Mouse (Mus musculus) neural tube, embryonic 13.5 days (tissue): ENCODE measurements around the gene Pon3. TPM values are rescaled to one million over a fixed set of nuclear protein-coding genes. Genes with fewer than 3 reads are reported as not detected.
"Not testable (repeated sequence)": the region's sequence is repeated elsewhere in the genome, so short reads cannot be mapped to it uniquely, and the experiment has no call there.

Experiments used
- ATAC-seq: fragments of 200-750 bp; cut with Nextera tagmentation; 2 replicates; pipeline ENCODE4 v1.8.0; 2017; ENCODE audit warnings: low read depth, mild to moderate bottlenecking, moderate TSS enrichment, moderate library complexity
- H3K27ac ChIP-seq: fragments of 300-500 bp; sonication (generic); replicated peaks from 2 replicates; pipeline ENCODE4 v1.5.1; 2015; ENCODE audit warnings: moderate library complexity, mild to moderate bottlenecking, inconsistent platforms
- H3K27me3 ChIP-seq: fragments of 300-500 bp; sonication (generic); 2 replicates; pipeline ENCODE4 v1.6.1; 2015; ENCODE audit warnings: mild to moderate bottlenecking, inconsistent platforms
- H3K36me3 ChIP-seq: fragments of 300-500 bp; sonication (generic); 2 replicates; pipeline ENCODE4 v1.6.1; 2015; ENCODE audit warnings: mild to moderate bottlenecking, inconsistent platforms
- H3K4me1 ChIP-seq: fragments of 300-500 bp; sonication (generic); replicated peaks from 2 replicates; pipeline ENCODE4 v1.6.1; 2015; ENCODE audit warnings: inconsistent platforms
- H3K4me2 ChIP-seq: fragments of 300-500 bp; sonication (generic); 2 replicates; pipeline ENCODE4 v1.6.1; 2015; ENCODE audit warnings: inconsistent platforms, mild to moderate bottlenecking, moderate library complexity
- H3K4me3 ChIP-seq: fragments of 300-500 bp; sonication (generic); 2 replicates; pipeline ENCODE4 v1.5.1; 2015; ENCODE audit warnings: mild to moderate bottlenecking, inconsistent platforms
- H3K9ac ChIP-seq: fragments of 300-500 bp; sonication (generic); 2 replicates; pipeline ENCODE4 v1.6.1; 2015; ENCODE audit warnings: moderate library complexity, mild to moderate bottlenecking, inconsistent platforms
- H3K9me3 ChIP-seq: fragments of 300-500 bp; sonication (generic); 2 replicates; pipeline ENCODE4 v1.6.1; 2016; ENCODE audit warnings: inconsistent platforms
- WGBS: fragments of 180-500 bp; shearing (Covaris S2); methylation state at CpG from one replicate; pipeline ENCODE4 v1.1.7; 2015; 5-methylcytosine and 5-hydroxymethylcytosine counted together
- polyA plus RNA-seq: library from polyadenylated mRNA; unstranded; fragments of >200 nt; fragmentation: Nextera tagmentation; extraction: Ambion mirVana; gene quantifications from 2 replicates; pipeline ENCODE4 v1.2.1, GENCODE M21; 2015

The Pon3 gene
- polyA plus RNA-seq, 1 experiment from 2014 or later = 5.3 TPM

- no peak overlapping the region for H3K27ac ChIP-seq
- H3K4me3 ChIP-seq = no peak overlapping the region
- no peak overlapping the region for H3K4me2 ChIP-seq
- no peaks in the 10 kb centered on the region for H3K4me1 ChIP-seq
- no peaks in the 10 kb centered on the region for H3K27me3 ChIP-seq
- WGBS = 87% methylated on average over 4 of the region's 4 CpGs
- H3K9ac ChIP-seq = no peak overlapping the region
- H3K36me3 ChIP-seq = no peaks in the 10 kb centered on the region
- no peaks in the 10 kb centered on the region for H3K9me3 ChIP-seq
- no peak for ATAC-seq
Measured at GRCm38 (mm10) chr6:5237510-5237909, 18.6 kb downstream of the Pon3 start.

- Histone ChIP-seq H3K27ac (no peak overlapping the region), H3K4me3 (no peak overlapping the region), H3K4me1 (no peaks in the 10 kb centered on the region), H3K4me2 (no peak overlapping the region), H3K27me3 (no peaks in the 10 kb centered on the region), H3K36me3 (no peaks in the 10 kb centered on the region), H3K9ac (no peak overlapping the region), H3K9me3 (no peaks in the 10 kb centered on the region)
- WGBS = 94% methylated on average over 8 of the region's 8 CpGs
- no peak for ATAC-seq
Measured at GRCm38 (mm10) chr6:5236843-5237371, 19.2 kb downstream of the Pon3 start.

GRCm38 (mm10) chr6:5234563-5234962 is 21.5 kb downstream of the Pon3 start:
- Histone ChIP-seq H3K4me2 (no peak overlapping the region), H3K27me3 (no peaks in the 10 kb centered on the region), H3K4me3 (no peak overlapping the region), H3K9me3 (no peaks in the 10 kb centered on the region), H3K9ac (no peak overlapping the region), H3K4me1 (no peaks in the 10 kb centered on the region), H3K36me3 (no peaks in the 10 kb centered on the region), H3K27ac (no peak overlapping the region)
- WGBS = 87% methylated on average over 3 of the region's 3 CpGs
- ATAC-seq = no peak

GRCm38 (mm10) chr6:5233812-5234211 is 22.3 kb downstream of the Pon3 start:
- WGBS = 92% methylated on average over 1 of the region's 1 CpGs
- Histone ChIP-seq H3K4me1 (no peaks in the 10 kb centered on the region), H3K27ac (no peak overlapping the region), H3K4me2 (no peak overlapping the region), H3K4me3 (no peak overlapping the region), H3K9ac (no peak overlapping the region), H3K27me3 (no peaks in the 10 kb centered on the region), H3K9me3 (no peaks in the 10 kb centered on the region), H3K36me3 (no peaks in the 10 kb centered on the region)
- no peak for ATAC-seq

- H3K4me3 ChIP-seq = no peak overlapping the region
- no peaks in the 10 kb centered on the region for H3K4me1 ChIP-seq
- H3K9me3 ChIP-seq = no peaks in the 10 kb centered on the region
- no peaks in the 10 kb centered on the region for H3K36me3 ChIP-seq
- WGBS = 94% methylated on average over 4 of the region's 4 CpGs
- no peaks in the 10 kb centered on the region for H3K27me3 ChIP-seq
- no peak overlapping the region for H3K4me2 ChIP-seq
- ATAC-seq = no peak
- H3K27ac ChIP-seq = no peak overlapping the region
- H3K9ac ChIP-seq = no peak overlapping the region
Measured at GRCm38 (mm10) chr6:5232022-5232421, 24.1 kb downstream of the Pon3 start.

DNA sequence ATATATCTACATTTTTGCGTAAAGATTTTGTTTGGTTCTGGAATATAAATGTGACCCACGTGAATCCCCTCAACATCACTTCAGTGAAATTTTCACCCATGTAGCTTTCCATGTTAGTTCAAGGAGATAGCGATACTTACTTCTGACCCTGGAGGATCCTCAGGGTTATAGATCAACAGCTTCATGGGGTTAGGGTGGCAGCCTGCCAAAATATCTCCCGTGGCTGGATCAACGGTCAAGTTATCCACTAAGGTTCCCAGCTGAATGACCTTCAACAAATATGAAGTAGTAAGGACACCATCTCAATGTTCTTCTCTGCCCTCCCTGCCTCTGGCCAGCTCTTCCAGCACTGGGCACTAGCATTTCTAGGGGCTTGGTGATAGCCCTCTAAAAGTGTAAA is 25.8 kb downstream of the Pon3 start:
- 90% methylated on average over 5 of the region's 5 CpGs for WGBS
- Histone ChIP-seq H3K9me3 (no peaks in the 10 kb centered on the region), H3K36me3 (no peaks in the 10 kb centered on the region), H3K9ac (no peak overlapping the region), H3K4me2 (no peak overlapping the region), H3K4me1 (no peaks in the 10 kb centered on the region), H3K27ac (no peak overlapping the region), H3K4me3 (no peak overlapping the region), H3K27me3 (no peaks in the 10 kb centered on the region)
- ATAC-seq = no peak

DNA sequence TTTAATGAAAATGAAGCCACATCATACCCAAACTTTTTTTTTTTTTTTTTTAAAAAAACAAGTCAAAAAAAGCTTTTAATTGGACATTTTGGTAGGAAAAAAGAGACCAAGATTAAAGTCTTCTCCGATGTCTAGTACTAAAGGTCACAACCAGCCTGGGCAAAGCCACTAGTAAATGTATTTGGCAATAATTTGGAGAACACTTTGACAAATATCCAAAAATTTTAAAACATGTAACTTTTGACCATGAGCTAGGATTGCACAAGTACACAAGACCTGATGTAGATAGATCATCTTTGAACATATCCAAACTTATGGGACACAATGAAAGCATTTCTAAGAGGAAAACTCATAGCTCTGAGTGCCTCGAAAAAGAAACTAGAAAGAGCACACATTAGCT is 32.5 kb downstream of the Pon3 start:
- not testable (repeated sequence) for H3K4me3 ChIP-seq, H3K27me3 ChIP-seq, H3K27ac ChIP-seq, ATAC-seq, H3K4me2 ChIP-seq, H3K9me3 ChIP-seq, H3K4me1 ChIP-seq, H3K9ac ChIP-seq, H3K36me3 ChIP-seq
- 91% methylated on average over 2 of the region's 2 CpGs for WGBS

DNA sequence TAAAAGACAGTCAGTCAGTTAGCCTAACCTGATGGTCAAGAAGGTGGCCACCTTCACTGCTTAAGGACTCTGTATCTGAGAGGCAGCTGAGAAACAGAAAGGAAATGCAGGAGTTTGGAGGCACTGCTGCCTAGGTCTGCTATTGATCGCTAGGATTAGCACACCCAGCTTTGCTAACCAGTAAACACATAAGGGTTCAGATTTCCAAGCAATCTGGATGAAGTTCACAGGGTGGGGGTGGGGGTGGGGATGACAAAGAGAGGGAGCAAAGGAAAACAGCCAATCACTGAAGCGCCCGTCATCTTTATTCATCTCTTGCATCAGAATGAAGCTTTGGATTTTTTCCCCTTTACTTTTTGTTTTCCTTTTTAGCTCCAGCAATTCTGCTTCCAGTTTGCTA is 34.0 kb downstream of the Pon3 start:
- WGBS = 76% methylated on average over 3 of the region's 3 CpGs
- no peak for ATAC-seq

DNA sequence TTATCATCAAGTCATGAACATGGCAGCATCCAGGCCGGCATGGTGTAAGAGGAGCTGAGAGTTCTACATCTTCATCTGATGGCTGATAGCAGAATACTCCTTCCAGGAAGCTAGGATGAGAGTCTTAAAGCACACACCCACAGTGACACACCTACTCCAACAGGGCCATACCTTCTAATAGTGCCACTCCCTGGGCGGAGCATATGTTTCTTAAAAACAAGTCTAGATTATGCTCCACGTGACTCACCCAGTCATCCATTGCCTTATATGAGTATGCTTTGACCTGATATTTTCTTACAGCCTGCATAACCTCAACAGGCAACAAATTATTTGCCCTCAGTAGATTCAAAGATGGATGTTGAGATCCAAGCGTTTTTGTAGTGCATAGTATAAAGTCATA is 37.9 kb downstream of the Pon3 start:
- Histone ChIP-seq H3K4me3 (no peak overlapping the region), H3K9me3 (no peaks in the 10 kb centered on the region), H3K4me1 (no peaks in the 10 kb centered on the region), H3K9ac (no peak overlapping the region), H3K36me3 (no peaks in the 10 kb centered on the region), H3K27me3 (no peaks in the 10 kb centered on the region), H3K27ac (no peak overlapping the region), H3K4me2 (no peak overlapping the region)
- 94% methylated on average over 4 of the region's 4 CpGs for WGBS
- no peak for ATAC-seq

More for the DNA sequence above, 34.0 kb downstream of the Pon3 start:
- H3K4me1 ChIP-seq = no peaks in the 10 kb centered on the region
- no peaks in the 10 kb centered on the region for H3K36me3 ChIP-seq
- no peak overlapping the region for H3K4me2 ChIP-seq
- no peak overlapping the region for H3K9ac ChIP-seq
- H3K27ac ChIP-seq = no peak overlapping the region
- H3K9me3 ChIP-seq = no peaks in the 10 kb centered on the region
- H3K4me3 ChIP-seq = no peak overlapping the region
- H3K27me3 ChIP-seq = no peaks in the 10 kb centered on the region

- Histone ChIP-seq H3K4me3 (no peak overlapping the region), H3K4me1 (no peaks in the 10 kb centered on the region), H3K27ac (no peak overlapping the region), H3K4me2 (no peak overlapping the region), H3K36me3 (no peaks in the 10 kb centered on the region), H3K9me3 (peaks cover 7% of the 10 kb centered on the region; the same call in 1 of the 2 replicates), H3K9ac (no peak overlapping the region), H3K27me3 (no peaks in the 10 kb centered on the region)
- WGBS = 74% methylated on average over 2 of the region's 2 CpGs
- ATAC-seq = no peak
Measured at GRCm38 (mm10) chr6:5207817-5208216, 48.3 kb downstream of the Pon3 start.

DNA sequence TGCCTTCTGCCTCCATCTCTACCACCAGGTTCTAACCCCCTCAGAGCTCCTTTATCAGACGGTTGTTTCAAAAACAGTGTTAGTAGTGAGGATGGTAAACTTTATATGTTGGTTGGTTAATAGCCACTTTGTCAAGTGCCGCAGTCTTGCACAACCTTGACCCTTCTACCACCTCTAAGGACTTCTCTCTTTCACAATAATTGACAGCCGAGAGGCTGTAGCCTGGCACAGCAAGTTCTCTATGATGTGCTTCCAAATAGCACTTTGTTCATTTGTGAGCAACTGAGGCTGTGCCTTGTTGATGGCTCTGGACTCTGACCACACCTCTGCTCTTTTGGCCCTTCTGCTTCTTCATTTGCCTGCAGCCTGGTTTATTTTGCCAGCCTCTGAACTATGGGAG is 56.2 kb downstream of the Pon3 start:
- H3K9ac ChIP-seq = no peak overlapping the region
- H3K4me1 ChIP-seq = no peaks in the 10 kb centered on the region
- H3K9me3 ChIP-seq = peaks cover 7% of the 10 kb centered on the region; the same call in 1 of the 2 replicates
- no peak overlapping the region for H3K4me3 ChIP-seq
- no peak for ATAC-seq
- no peaks in the 10 kb centered on the region for H3K27me3 ChIP-seq
- H3K36me3 ChIP-seq = no peaks in the 10 kb centered on the region
- WGBS = 89% methylated on average over 3 of the region's 3 CpGs
- no peak overlapping the region for H3K4me2 ChIP-seq
- H3K27ac ChIP-seq = no peak overlapping the region

GRCm38 (mm10) chr6:5199376-5199905 is 56.6 kb downstream of the Pon3 start:
- Histone ChIP-seq H3K36me3 (no peaks in the 10 kb centered on the region), H3K9me3 (peaks cover 7% of the 10 kb centered on the region; the same call in 1 of the 2 replicates), H3K27ac (no peak overlapping the region), H3K4me2 (no peak overlapping the region), H3K4me3 (no peak overlapping the region), H3K4me1 (no peaks in the 10 kb centered on the region), H3K27me3 (no peaks in the 10 kb centered on the region), H3K9ac (no peak overlapping the region)
- no peak for ATAC-seq
- 91% methylated on average over 8 of the region's 8 CpGs for WGBS

- H3K4me3 ChIP-seq = no peak overlapping the region
- no peak overlapping the region for H3K9ac ChIP-seq
- WGBS = 93% methylated on average over 5 of the region's 5 CpGs
- no peaks in the 10 kb centered on the region for H3K4me1 ChIP-seq
- H3K36me3 ChIP-seq = no peaks in the 10 kb centered on the region
- H3K27me3 ChIP-seq = no peaks in the 10 kb centered on the region
- peaks cover 4% of the 10 kb centered on the region; the same call in 1 of the 2 replicates for H3K9me3 ChIP-seq
- H3K27ac ChIP-seq = no peak overlapping the region
- no peak for ATAC-seq
- no peak overlapping the region for H3K4me2 ChIP-seq
Measured at GRCm38 (mm10) chr6:5198590-5198989, 57.5 kb downstream of the Pon3 start.
